Mouse (Mus musculus): Measurements from ENCODE around the gene Poldip2.
A peak's percentile ranks its signal among the peaks of the same experiment; 100 is the strongest.
"Not testable (repeated sequence)": the region's sequence is repeated elsewhere in the genome, so short reads cannot be mapped to it uniquely, and the experiment has no call there.

The Poldip2 gene

DNA sequence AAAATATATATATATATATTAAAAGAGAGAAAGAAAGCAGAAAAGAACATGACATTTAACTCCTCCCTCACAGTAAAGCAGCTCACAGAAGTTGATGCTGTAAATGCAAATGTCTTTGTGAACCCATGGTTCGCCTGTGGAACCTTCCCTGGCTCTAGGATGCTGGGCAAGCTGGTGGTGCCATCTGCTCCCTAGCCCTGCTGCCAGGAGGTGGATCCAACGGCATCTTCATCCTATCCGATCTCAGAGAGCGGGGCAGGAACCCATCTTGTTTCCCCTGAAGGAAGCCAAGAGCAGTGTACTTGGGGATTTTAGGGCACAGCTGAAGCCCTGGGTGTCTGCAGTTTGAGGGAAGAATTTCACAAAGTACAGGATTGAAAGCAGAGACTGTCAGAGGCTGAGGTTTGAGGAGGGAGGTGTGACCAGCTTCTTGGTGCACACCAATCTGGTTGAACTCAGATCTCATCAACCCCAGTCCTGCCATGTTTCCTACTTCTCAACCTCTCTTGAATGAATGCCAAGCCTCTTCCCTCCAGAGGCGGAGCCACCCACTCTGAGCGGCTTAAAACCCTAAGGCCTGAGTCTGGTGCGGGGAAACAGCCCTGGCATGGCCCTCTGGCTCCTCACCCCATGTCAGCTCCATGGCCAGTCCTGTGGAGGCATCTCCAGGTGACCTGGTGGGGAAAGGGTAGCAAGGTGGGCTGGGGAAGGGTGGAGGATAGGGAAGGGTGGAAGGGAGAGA lies 8.9 kb upstream of the Poldip2 start, which contains the start of gene Sebox:
TSS of gene Sebox (plus strand) at position 539 of the 742 bp plus-strand sequence.
- DNase-seq: no peak

DNA sequence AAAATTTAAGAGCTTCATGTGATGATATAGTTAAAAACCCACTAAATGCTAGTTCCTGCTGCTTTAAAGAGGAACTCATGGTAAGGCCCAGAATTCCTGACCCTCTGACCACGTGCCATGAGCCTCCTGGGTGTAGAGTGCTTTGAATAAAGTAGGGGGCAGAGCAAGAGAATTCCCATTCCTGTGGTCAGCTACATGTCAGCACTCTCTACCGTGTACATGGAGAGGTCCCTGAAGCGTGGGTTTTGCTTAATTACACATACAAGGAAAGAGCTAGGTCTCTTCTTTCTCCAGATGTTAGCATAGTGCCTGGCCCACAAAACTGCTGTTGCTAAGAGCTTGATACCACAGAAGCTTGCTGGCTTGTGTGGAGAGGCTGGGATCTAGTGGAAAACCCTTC lies 6.6 kb upstream of the Poldip2 start:
- DNase-seq: no peak

DNA sequence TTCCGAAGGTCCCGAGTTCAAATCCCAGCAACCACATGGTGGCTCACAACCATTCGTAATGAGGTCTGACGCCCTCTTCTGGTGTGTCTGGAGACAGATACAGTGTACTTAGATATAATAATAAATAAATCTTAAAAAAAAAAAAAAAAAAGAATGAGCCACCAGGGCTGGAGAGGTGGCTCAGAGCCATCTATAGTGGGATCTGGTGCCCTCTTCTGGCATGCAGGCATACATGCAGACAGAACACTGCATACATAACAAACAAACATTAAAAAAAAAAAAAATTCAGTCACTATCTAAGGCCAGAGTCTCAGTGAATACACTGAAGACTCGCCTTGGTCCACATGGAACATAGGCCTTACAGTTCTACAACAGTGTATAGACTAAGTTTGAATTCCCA lies 2.8 kb upstream of the Poldip2 start:
- DNase-seq: no peak

DNA sequence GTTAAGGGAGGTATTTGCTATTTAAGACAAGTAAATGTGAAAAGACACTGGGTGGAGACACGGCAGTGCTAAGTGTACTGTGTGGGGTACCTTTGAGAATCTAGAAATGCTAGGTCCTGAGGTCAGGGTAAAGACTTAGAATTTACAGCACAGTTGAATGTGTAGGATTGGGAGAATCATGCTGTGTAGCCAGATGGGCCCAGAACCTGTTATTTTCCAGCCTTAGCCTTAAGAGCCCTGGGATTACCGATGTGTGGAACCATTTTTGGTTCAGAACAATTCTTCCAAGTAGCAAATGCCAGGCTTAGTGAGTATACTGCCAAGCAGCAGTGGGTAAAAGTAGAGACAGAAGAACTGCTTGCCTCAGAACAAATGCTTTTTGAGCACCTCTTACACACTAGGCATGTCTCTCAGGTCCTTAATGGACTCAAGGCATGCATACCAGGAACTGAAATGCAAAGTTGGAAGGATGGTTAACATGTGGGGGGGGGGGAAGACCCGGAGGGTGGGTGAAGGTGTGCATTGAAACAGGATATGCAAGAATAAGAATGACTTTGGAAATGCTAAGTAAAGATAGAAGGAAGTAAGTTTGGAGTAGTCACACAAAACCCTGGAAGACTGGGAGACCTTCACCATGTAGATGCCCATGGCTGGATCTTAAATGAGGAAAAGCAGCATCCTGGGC lies 1.3 kb downstream of the Poldip2 start:
- no peak for DNase-seq

DNA sequence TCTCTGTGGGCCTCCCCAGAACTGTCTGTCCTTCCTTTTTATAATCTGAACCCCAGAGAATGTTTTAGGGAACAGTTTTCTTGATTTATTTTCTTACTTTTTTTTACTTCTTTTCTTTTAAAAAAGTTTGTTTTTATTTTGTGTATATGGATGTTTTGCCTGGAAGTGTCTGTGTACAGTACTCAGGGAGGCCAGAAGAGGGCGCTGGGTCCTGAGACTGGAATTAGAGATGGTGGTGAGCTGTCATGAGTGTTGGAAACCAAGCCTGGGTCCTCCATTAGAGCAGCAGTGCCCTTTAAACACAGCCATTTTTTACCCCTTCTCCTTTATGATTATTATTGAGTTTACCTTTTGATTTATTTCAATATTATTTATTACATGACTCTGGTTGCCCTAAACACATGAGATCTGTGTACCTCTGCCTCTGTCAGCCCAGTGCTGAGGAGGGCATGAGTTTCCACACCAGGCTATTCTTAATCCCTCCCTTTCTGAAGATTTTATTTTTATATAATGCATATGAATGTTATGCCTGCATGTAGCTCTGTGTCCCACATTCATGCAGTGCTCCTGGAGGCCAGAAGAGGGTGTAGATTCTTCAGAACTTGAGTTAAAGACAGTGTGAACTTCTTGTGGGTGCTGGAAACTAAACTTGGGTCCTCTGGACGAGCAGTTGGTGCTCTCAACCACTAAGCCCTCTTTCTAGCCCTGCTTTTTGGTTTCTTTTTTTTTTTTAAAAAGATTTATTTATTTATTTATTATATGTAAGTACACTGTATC lies 3.7 kb downstream of the Poldip2 start:
- no peak for DNase-seq

DNA sequence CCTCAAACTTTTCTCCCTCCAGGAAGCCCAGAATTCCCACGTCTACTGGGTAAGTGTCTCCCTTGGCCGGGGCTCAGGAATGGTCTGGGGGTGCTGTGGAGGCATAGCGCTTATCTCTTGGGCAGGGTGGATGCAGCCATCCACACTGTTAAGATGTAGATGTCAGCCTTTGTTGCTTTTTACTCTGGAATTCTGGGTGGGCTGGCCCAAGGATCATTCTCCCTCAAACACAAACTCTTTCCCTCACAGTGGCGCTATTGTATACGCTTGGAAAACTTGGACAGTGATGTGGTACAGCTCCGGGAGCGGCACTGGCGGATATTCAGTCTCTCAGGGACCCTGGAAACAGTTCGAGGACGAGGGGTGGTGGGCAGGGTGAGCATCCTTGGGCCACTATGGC lies 6.9 kb downstream of the Poldip2 start:
- no peak for DNase-seq

DNA sequence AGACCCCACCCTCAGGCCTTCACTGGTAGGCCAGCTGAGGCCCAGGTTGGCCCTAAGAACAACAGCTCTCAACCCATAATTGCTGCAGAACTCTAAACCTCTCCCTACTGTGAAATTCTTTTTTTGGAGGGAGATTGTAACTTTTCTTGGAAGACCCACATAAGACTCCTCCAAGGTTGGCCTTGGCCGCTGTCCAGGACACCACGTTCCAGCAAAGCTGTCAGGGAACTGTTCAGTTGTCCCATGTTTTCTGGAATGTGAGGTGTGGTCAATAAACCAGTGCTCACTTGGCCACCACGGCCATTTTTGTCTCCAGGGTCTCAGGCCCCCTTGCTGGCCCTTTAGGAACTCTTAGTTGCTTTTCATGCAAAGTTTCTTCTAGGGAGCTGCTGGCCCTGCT lies 9.9 kb downstream of the Poldip2 start:
- no peak for DNase-seq

DNA sequence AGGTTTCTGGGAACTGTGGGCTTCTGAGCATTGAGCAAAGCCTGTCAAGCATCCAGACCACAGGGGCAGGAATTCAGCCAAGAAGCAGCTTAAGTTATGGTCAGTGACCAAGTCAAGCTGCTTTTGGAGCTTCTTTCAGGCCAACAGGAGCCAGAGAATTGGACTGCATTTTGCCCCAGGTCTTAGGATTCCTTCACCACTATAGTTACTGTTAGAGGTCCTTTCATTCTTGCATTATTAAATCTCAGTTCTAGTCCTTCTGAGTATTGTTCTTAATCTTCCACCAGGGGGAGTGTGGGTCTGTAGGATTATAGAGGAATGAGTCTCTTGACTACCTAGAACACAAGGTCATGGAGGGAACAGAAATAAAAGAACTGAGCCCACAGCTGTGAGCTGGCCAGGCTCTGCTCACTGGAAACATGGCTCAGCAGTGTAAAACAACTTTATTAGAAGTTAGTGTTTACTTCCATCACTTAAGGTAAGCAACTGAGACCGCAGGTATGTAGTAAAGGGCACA lies 10.5 kb downstream of the Poldip2 start:
- DNase-seq: no peak

DNA sequence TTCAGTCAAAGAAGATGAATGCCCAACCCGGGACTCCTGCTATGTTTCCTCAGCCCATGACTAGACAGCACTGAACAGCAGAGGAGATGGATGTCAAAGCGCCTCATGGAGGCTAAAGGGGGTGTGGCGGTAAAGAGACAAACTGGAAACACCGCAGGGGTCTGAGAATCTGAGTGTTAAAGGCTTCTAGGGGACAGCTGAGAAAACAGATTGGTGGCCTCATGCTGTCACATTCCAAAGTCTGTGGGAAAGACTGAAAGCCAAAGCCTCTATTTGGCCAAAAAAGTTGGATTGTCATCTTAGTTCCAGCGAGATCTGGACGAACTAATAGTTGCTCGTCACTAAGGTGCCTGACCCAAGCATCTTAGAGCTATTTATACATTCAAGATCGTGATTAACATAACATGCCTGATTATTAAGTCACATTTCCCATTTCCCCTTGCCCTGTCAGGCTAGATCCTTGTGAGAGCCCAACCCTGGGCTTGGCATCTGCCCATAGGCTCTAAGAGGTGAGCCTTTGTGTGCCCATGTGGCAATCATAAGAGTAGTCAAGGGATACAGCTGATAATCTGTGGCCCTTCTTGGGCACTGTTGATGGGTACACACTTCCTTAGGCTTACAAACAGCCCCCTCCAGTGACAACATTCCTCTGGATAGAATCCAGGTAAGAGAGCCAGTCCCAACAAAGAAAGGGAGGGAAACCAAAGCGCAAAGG lies 11.4 kb downstream of the Poldip2 start:
- no peak for DNase-seq

DNA sequence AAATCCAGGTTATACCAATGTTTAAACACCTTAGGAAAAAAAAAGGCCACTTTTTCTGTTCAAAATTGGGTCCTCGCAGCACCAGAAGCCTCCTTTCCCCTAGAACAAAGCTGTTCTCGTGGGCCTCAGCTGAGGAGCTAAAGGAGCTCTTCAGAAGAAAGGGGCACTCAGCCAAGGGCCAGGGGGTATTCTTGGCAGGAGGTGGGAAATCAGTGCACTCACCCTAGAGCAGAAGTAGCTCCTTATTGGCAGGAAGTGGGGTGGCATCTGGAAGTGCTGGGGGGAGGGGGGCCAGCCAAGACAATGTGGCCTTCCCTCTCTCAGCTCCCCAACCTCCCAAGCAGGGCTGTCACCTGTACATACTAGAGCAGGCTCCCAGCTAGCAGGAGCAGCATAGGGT lies 12.8 kb downstream of the Poldip2 start:
- DNase-seq: no peak

DNA sequence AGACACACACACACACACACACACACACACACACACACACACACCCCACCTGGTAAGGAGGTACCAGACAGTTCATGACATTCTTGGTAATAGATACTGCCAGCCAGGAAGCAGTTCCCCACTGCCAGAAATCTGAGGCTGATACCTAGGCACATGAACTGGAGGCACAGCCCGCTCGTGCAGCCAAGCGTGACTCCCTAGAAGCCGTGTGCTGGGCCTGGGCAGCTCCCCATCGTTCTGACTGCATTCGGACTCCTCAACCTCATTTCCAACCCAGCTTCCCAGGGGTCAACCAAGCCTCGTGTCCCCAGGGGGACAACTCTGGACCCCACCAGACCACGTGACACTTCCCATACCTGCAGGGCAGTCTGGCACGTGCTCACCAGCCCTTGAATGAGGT lies 16.7 kb downstream of the Poldip2 start:
- no peak for DNase-seq

DNA sequence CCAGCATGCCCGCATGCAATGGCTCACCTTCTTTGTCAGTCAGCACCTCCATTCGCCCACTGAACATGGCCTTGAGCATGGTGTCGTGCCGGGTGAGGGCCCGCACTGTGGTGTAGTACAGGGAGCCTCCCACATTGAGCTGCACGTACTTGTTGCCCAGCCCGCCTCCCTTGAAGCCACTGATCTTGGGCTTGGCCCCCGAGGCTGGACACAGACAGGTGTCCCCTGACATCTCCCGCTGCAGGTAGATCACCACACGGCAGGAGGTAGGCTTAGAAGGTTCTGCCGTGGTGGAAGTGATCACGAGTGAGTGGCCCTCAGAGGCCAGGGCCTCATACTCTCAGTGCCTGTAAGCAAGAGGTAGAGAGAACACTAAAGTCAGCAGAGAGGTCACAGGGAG lies 18.0 kb downstream of the Poldip2 start:
- DNase-seq: no peak

DNA sequence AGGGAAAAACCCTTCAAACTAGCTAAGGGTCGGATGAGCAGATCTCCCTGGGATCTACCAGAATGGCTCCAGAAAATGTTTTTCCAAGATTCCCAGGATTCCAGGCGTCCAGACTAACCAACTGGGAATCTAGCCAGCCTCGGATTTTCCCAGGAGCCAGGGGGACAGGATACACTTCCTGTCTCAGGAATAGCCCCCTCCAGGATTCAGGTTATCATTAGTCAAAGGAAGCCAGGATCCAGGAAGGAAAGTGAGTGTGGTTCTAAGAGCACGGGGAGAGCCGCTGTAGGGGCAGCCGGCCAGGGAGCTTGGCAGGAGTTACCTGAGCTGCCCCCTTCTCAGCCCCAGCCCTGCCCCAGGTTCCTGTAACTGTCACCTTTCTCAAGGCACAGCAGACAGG lies 19.1 kb downstream of the Poldip2 start:
- DNase-seq: peak; percentile 80

DNA sequence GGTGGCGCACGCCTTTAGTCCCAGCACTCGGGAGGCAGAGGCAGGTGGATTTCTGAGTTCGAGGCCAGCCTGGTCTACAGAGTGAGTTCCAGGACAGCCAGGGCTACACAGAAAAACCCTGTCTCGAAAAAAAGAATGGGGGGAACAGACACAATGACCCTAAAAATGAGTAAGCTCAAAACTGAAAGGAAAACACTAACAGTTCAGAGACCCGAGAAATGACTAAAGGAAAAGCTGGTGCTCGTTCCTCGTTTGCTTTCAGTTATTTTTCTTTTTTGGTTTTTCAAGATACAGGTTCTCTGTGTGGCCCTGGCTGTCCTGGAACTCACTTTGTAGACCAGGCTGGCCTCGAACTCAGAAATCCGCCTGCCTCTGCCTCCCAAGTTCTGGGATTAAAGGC lies 19.5 kb downstream of the Poldip2 start:
- DNase-seq: not testable (repeated sequence)

DNA sequence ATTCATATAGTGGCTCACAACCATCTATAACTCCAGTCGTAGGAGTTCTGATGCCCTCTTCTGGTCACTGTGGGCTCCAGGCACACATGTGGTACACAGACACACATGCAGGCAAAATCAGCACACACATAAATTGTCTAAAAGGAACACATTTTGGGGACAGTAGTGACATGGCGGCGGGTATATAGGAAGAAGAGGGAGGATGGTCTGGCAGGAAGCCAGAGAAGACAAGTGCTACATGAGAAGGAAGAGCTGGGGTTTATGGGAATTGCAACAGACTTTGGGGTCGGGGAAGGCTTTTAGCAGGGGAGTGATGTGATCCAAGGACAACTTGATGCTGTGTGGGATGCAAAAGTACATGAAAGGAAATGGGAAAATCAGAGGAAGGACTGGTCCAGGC lies 22.5 kb downstream of the Poldip2 start:
- no peak for DNase-seq

DNA sequence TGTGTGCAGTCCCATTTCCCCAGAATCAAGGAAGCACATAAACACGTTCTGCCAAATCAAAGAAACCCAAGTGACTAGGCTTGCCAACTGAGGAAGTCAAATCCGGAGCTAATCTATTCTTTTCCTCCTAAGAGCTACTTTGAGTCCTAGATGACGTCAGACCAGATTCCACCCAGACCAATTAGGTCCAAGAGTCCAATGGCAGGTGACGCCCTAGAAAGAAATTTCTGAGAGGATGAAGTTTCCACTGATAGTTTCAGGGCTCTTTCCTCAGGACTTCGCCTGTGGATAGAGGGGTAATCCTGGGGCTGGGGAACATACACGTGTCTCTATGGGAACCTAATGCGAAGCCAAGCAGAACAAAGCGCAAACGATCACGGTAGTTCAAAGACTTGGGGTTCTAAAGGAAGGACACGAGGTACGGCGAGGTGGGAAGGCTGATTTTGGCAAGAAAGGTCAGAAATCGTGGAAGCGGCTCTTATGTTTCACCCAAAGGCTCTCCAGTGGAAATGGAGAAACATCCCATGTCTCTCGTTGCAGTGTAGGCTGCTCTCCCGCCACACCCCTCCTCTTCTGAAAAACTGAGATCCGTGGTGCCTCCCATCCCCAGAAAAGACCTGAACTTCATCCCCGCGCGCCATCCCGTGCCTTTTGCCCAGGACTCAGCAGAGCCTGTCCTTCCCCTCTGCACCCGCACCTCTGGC lies 23.5 kb downstream of the Poldip2 start:
- peak; percentile 76 for DNase-seq

DNA sequence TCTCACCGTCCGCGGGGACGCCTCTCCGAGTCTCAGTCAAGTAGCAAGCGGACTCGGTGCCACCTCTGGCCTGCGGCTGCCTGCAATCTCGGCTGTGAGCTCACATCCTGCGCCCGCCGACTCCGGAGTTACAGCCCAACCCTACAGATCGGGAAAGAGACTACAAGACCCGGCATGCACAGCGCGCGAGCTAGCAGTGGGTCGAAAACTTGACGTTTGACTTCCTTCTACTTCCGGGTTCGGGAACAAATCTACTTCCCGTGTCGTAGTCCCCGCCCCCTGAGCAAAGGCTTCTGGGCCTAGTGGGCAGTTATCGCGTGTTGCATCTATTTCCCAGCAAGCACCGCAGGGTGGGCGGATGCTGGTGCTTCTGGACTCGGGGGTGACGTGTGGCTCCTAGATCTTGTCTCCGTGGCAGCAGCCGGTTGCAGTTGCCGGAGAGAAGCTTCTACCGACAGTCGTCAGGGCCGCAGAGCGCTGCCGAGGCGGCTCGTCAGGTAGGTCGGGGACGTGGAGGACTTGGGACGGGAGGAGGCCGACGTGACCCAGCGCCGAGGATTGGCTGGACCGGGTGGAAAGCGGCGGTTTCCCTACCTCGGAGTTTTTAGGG lies 24.2 kb downstream of the Poldip2 start, which contains the start of the genes Tnfaip1 and Ift20:
TSS of gene Tnfaip1 (minus strand) at position 253 of the 610 bp plus-strand sequence.
TSS of gene Ift20 (plus strand) at position 282 of the 610 bp plus-strand sequence.
- DNase-seq: peak; percentile 99

DNA sequence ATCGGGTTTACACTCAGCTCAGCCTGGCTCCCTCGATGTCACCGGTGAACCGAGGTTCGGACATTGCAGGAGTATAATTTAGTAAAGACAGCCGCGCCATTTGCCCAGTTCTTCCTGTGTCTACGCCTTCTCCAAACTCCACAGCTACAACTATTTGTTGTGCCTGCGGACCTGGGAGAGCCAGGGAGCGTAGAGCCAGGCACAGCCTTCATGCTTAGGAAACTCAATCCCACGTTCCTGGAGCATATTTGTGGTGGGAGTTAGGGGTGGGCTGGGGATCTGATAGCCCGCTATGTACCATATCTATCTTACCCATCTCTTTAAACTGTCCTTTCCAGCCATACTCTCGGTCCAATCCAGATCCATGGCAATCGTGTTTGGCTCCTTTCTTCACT lies 24.7 kb downstream of the Poldip2 start:
- DNase-seq: no peak

DNA sequence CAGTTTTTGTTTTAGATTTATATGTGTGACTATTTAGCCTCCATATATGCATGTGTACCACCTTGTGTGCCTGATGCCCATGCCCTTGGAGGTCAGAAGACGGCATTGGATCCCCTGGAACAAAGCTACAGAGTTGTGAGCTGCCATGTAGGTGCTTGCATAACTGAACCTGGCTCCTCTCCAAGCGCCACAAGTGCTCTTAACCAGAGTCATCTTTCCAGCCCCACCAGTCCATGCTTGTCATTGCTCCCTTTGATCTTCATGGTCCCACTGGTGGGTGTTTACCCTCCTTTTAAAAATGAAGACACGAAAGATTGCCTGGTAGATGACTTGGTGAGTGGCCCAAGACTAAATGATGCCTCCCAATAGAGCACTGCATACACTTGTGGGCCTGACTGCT lies 28.4 kb downstream of the Poldip2 start:
- DNase-seq: no peak

DNA sequence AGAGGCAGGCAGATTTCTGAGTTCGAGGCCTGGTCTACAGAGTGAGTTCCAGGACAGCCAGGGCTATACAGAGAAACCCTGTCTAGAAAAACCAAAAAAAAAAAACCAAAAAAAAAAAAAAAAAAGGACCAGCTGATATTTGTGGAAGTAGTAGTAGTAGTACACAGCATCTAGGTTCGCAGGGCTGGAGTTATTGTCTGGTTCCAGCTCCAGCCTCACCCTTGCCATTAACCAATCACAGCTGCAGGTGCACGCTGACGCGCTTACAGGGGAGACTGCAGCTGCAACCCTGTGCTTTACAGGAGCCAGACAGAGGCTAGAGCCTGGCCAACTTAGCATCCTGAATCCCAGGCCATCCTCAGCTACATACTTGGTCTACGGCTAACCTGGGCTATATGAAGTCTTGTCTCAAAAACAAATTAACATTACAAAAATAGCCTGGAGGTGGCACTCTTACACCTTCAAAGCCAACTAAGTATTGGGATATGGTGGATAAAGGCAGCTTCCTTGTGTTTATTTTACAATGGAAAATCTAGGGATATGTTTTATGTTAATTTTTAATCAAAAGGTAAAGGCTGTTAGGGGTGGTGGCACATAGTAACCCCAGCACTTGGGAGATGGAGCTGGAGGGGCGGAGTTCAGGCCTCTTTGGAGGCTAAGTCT lies 32.6 kb downstream of the Poldip2 start:
- no peak for DNase-seq

DNA sequence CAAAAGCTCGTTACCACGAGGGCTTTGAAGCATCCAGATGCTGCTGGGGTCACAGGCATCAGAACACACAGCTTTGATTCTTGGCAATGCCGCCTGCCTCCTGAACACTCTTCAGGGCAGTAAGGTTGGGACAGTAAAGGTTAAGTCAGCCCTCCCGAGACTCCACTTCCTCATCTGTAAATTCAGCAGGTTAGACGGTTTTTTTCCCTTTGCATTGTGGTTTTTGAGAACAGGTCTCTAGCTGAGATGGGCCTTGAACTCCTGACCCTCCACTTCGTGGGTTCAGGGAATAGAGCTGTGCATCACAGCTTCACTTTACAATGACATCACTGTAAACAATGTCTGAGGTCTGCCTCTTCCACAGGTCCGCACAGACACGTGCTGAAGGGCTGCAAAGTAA lies 33.2 kb downstream of the Poldip2 start:
- no peak for DNase-seq

Data from kidney, postnatal 14 days (tissue).